Mouse (Mus musculus) kidney, postnatal 10 days (tissue): ENCODE measurements around the gene Efcab8.
A peak's percentile ranks its signal among the peaks of the same experiment; 100 is the strongest.
"Not testable (repeated sequence)": the region's sequence is repeated elsewhere in the genome, so short reads cannot be mapped to it uniquely, and the experiment has no call there.

Experiments
- DNase-seq: peaks from one replicate; pipeline ENCODE4 v3.0.0; 2021; ENCODE audit warnings: mixed read lengths

The Efcab8 gene

DNA sequence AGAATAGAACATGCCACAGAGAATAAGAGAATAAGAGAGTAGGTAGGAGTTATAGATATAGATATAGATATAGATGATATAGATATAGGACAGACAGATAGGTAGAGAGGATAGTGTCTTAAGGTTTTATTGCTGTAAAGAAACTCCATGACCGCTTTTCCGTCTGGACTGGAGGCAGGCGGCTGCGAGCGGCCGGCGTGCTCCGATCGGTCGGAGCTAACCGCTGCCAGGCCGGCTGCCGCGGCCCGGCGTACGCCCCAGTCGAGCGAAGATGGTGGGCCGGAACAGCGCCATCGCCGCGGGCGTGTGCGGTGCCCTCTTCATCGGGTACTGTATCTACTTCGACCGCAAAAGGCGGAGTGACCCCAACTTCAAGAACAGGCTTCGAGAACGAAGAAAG lies 46.2 kb downstream of the Efcab8 start:
- not testable (repeated sequence) for DNase-seq

DNA sequence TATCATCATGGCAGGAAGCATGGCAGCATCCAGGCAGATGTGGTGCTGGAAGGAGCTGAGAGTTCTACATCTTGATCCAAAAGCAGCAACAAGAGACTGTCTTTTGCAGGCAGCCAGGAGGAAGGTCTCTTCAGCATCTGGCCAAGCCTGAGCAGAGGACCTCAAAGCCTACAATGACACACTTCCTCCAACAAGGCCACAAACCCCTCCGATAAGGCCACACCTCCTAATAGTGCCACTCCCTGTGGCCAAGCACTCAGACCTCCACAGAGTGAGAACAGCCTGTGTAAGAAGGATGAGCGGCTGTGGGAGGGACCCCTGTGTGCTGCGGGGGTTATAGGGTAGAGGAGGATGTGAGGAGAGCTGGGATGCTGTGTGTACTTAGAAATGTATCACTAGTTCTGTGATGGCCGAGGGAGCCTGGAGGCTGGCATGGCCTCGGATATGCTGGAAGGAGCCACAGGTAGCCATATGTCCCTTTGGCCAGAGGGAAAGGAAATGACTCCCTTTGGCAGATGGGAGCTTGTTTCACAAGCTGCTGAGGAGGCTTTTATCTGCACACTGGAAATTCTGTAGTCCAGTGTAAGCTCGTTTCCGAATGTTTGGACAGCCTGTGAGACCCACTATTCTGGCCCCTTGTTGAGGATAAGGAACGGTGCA lies 47.6 kb downstream of the Efcab8 start:
- no peak for DNase-seq

DNA sequence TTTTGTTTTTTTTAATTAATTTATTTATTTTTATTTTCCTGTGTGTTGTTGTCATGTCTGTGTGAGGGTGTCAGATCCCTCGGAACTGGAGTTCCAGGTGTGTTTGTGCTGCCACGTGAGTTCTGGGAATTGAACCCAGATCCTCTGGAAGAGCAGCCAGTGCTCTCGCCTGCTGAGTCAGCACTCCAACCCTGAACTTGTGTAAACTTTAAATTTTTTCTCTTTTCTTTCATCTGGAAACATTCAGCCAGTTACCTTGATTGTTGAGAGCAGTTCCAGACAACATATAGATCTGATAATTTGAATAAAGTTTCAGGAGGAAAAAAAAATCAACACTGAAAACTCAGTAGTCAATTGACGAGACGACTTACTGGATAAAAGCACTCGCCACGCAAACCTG lies 49.0 kb downstream of the Efcab8 start:
- DNase-seq: no peak

DNA sequence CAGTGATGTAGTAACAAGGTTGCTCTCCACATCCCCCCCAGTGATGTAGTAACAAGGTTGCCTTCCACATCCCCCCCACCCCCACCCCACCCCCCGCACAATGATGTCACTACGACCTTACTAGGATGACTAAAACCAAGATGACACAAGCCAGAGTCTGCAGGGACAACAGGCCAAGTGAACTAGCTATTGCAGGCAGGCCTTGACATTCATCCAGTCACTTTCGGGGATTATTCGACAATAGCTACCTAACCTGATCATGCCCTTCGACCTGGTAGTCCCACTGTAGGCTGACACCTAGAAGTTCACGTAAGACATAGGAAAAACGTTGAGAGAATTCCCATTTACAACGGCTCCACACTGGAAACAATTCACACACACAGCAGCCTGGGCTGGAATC lies 53.6 kb downstream of the Efcab8 start:
- no peak for DNase-seq

DNA sequence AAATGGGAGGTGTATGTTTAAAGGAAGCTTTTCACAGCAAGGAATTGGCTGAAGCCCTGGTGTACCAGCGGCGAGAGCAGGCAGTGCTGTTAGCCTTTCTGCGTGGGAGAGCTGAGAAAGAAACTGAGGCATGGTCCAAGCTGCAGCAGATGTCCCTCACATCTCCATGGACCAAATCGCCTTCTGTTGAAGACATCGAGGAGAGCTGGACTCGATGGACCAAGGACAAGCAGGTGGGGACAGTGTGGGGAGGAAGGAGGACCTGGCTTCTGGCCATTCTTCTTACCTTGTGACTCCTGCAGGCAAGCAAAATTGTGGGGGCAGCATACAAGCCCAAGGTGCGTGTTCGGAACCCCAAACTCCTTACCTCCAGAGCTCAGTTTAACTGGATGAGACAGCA lies 63.1 kb downstream of the Efcab8 start:
- DNase-seq: no peak

DNA sequence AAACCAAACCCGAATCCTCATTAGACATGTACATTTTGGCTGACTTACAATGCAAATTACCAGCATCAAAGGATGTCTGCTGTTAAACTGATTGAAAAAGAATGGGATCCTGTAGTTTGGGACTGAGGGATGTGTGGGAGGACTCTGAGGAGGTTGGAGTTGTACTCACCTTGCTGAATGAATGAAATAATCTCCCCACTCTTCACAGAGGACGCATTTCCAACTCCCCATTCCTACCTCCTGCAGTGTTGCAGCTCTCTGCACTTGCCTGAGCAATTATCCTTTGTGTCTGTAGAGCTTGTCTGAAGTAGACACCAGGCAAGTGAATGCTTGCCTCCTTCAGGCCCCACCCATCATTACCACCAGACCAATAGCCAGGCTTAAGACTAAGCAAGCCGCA lies 68.7 kb downstream of the Efcab8 start:
- no peak for DNase-seq

DNA sequence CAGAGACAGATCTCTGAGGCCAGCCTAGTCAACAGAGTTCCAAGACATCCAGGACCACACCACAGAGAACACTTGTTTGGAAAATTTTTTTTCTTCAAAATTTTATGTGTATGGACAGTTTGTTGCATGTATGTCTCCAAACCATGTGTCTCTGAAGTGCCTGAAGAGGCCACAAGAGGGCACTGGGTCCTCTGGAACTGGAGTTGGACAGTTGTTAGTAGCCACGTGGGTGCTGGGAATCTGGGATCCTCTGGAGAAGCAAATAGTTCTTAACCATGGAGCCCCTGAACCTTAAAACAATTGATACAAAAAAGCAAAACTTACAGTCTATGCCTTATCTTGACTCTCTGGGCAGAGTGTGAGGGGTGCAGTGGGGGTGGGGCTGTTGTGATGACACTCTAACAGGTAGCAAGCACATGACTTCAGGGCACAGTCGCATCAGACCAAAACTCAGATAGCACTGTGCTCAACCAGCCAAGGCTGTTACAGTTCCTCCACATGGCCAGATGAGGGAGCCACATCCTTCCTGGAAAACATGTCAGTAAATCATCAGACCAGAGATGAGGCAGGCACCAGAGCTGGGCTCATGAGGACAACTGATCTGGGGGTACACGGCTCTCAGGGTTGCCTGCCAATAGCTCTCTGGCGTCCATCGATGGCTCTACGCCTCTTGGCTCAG lies 70.8 kb downstream of the Efcab8 start:
- DNase-seq: no peak

DNA sequence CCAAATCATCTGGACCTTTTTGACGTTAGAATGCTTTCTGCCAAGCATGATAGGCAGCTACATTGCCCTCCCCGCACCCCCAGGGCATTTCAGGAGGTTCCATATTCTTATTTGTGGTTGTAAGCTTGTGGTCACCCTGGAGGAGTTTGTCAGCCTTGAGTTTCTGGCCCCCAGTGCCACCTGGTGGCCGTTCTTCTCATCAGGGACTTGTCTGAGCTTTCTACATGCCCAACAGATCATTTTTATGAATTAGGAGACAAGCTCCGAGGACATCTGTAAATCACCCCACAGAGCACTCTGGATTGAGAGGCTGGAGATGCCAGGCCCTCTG lies 71.3 kb downstream of the Efcab8 start:
- peak; percentile 85 for DNase-seq

DNA sequence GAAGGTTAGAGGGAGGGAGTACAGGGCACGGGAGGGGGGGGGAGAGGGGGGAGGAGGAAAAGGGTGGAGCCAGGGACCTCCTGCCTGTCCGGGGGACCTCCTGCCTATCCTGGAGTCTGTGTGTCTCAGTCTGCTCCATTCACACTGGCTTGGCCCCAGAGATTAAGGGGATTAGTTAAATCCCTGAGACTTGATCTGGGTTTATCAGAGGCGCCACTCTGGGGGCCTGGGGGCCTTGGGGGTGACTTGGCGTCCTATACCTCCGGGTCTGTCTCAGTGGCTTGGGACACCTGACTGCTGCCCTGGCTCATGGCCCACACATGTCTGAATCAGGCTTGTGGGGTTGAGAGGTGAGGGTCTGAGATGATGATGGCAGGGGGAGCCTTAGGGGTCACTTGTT lies 73.8 kb downstream of the Efcab8 start:
- no peak for DNase-seq

DNA sequence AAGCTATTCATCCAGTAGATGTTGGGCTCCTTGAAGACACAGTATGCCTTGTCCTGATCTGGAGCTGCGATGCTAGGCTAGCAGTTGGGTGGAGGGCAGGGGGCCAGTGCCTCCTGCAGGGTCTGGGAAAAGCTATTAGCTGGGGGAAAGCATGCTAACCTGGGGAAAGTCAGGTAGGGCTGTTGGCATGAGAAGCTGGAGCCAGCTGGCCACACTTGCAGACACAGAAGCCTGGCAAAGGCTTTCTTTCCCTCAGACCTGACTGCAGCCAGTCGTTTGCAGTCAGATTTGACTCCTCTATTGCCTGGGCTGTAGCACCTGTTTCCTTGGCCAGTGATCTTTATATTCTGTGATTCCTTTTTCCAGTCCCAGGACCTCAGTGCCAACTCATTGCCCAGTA lies 79.8 kb downstream of the Efcab8 start:
- DNase-seq: no peak

DNA sequence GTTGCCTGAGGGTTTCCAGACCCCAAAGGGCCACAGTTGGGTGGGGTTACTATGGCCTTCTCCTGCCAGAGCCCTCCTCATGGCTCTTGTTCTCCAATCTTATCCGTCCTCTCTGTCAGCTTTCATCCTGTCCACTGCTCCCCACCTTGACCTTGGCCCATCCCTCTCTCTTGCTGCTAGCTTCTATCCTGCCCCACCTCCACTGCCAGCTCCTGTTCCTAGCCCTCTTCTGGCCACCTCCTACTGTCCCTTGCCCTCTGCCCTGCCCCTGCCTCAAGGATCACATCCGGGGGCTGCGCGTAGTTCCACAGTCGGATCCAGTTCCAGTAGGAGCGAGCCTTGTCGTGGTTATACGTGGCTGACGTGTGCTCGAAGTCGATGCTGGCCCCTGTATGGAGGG lies 80.6 kb downstream of the Efcab8 start:
- DNase-seq: no peak

DNA sequence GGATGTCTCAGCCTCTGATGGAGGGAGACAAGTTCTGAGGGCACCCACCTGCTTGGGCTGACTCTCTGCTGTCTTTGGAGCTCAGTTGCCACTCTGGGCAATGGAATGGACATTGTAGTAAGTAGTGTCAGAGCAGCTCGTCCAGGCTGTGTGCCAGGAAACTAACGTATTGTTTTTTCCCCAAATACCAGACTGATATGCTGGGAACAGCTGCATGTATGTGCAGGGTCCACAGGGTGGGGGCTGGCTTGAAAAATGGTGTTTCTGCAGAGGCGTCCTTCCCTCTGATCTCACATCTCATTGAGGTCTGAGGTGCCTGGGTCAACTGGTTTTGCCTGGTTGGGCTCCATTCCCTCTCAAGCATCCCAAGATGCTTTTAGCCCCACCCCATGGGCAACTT lies 81.0 kb downstream of the Efcab8 start:
- no peak for DNase-seq

DNA sequence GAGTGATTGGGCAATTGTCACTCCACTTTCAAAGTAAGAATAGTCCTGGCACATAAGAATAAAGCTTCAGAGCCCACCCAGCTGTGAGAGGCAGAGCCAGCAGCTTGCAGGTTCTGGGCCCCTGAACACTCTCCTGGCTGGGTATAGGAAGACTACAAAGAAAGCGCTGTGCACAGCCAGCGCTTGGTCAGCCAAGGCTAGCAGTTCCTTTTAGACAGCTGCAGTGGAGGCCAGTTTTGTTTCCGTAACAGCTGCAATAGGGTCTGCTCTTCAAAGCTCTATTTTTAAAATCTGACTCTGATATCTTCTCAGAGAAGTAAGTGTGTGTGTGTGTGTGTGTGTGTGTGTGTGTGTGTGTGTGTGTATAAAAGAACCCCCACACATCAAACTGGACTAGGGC lies 82.2 kb downstream of the Efcab8 start:
- DNase-seq: no peak

DNA sequence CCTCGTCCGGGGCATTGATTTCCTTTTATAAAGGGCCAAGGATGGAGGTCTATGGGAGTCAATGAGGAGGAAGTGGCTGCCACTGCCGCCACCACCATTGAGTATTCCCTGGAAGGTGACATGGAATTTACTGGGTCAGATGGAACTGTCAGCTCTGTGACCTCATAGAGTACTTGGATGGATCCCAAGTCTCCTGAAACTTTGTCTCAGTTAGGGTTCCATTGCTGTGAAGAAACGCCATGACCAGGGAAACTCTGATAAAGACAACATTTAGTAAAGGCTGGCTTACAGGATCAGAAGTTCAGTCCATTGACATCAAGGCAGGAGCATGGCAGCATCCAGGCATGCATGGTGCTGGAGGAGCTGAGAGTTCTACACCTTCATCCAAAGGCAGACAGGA lies 91.3 kb downstream of the Efcab8 start, which contains the start of gene Sun5:
Sun5 (minus strand) TSS at position 101 of the 400 bp plus-strand sequence.
- no peak for DNase-seq

DNA sequence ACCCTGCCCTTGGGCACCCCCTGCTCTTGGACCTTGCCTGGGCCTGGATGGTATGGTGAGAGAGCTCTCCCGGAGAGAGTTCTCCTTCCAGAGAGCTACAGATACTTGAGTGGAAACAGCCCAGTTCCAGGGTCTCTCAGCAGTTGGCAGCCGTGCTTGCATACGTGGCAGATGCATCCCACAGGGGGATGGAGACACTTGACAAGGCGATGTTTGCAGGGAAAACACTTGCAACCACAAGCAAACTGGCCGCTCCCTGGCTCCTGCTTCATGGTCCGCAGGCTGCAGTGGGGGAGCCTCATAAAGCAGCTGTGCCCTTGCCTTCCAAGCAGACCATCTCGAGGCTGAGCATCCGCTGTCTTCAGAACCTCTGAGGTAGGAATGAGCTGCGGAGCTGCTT lies 95.0 kb downstream of the Efcab8 start, which contains the start of gene Bpifb2:
Bpifb2 (plus strand) TSS at position 301 of the 400 bp plus-strand sequence.
- no peak for DNase-seq
